Mouse (Mus musculus) telencephalon, adult 2 months (tissue): ENCODE data around the gene Adamts3.

ENCODE experiments used
- DNase-seq: peaks from one replicate; pipeline ENCODE4 v3.0.0-alpha.2; 2011; ENCODE audit warnings: low read depth, low spot score

Gene Adamts3

GRCm38 (mm10) chr5:89816610-89817009 is 66.5 kb downstream of the Adamts3 start:
- no peak for DNase-seq

GRCm38 (mm10) chr5:89814552-89814951 is 68.6 kb downstream of the Adamts3 start:
- no peak for DNase-seq

- no peak for DNase-seq
These were observed 82.8 kb downstream of the Adamts3 start for GRCm38 (mm10) chr5:89800181-89800816.

- no peak for DNase-seq
These were observed 89.4 kb downstream of the Adamts3 start for GRCm38 (mm10) chr5:89793706-89794105.

GRCm38 (mm10) chr5:89784635-89785034 is 98.5 kb downstream of the Adamts3 start:
- no peak for DNase-seq

- DNase-seq = no peak
These were observed 103.3 kb downstream of the Adamts3 start for GRCm38 (mm10) chr5:89779823-89780222.

GRCm38 (mm10) chr5:89778610-89779009 is 104.5 kb downstream of the Adamts3 start:
- no peak for DNase-seq

- no peak for DNase-seq
These were observed 105.7 kb downstream of the Adamts3 start for GRCm38 (mm10) chr5:89777411-89777810.

GRCm38 (mm10) chr5:89770655-89771355 is 112.3 kb downstream of the Adamts3 start:
- DNase-seq = no peak

- DNase-seq = no peak
These were observed 119.6 kb downstream of the Adamts3 start for GRCm38 (mm10) chr5:89763189-89764187.

GRCm38 (mm10) chr5:89760368-89760767 is 122.8 kb downstream of the Adamts3 start:
- DNase-seq = no peak

GRCm38 (mm10) chr5:89751836-89752235 is 131.3 kb downstream of the Adamts3 start:
- no peak for DNase-seq

GRCm38 (mm10) chr5:89748185-89748884 is 134.8 kb downstream of the Adamts3 start:
- no peak for DNase-seq

- DNase-seq = no peak
These were observed 135.9 kb downstream of the Adamts3 start for GRCm38 (mm10) chr5:89747149-89747659.

- DNase-seq = no peak
These were observed 138.0 kb downstream of the Adamts3 start for GRCm38 (mm10) chr5:89745112-89745511.

GRCm38 (mm10) chr5:89734759-89735158 is 148.4 kb downstream of the Adamts3 start:
- DNase-seq = peak; percentile 32

- DNase-seq = no peak
These were observed 152.7 kb downstream of the Adamts3 start for GRCm38 (mm10) chr5:89730411-89730810.

- DNase-seq = no peak
These were observed 155.0 kb downstream of the Adamts3 start for GRCm38 (mm10) chr5:89728117-89728516.

- DNase-seq = no peak
These were observed 155.6 kb downstream of the Adamts3 start for GRCm38 (mm10) chr5:89727497-89728057.

GRCm38 (mm10) chr5:89714552-89714951 is 168.6 kb downstream of the Adamts3 start:
- no peak for DNase-seq
